Mouse (Mus musculus): ENCODE measurements at regions not wholly inside any gene's neighbourhood (a gene's known extent, or its start where the extent isn't known, plus 50 kb on each side); places are given as distances from the start of the nearest gene placed in this dataset.
"Not testable (repeated sequence)": the region's sequence is repeated elsewhere in the genome, so short reads cannot be mapped to it uniquely, and the experiment has no call there.

DNA sequence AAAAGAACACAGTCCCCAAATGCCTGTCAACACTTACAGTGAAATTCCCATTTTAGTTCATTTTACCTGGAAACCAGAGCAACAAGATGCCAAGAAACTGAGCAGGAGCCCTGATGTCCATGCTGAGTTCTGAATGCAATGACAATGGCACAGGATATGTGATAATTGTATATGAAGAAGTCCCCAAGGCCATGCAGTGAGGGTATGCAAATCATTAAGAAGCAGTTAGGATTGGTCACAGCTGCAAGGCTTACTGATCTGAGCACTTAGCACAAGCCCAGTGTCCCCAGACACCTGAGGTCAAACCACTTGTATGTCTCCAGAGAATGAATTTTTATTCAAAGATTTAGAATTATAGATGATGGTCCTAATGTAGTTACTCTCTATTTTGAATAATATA, 419.0 kb upstream of the Tacstd2 start:
- not testable (repeated sequence) for ATAC-seq; H3K27ac ChIP-seq; H3K9ac ChIP-seq (replicated peaks); H3K4me1 ChIP-seq (replicated peaks); H3K36me3 ChIP-seq; H3K4me2 ChIP-seq (replicated peaks); H3K4me3 ChIP-seq (replicated peaks); H3K9me3 ChIP-seq; H3K27me3 ChIP-seq

DNA sequence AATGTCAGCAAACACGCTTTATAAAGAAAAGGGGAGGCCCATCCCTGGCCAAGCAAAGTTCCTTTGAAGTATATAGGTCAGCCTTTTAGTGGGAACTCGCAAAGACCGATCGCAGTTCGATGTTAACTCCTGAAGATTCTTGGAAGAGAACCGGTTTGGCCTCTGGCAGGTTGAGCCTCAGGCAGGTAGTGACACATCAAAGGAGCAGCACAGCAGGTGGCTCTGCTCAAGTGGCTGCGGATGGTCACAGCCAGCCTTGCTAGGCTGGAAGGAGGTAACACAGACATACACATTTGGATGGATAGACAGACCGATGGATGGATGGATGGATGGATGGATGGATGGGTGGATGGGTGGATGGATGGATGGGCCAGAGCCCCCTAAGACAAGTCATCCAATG, 395.9 kb upstream of the Tacstd2 start:
- H3K4me2 ChIP-seq (replicated peaks); H3K9ac ChIP-seq (replicated peaks); H3K4me1 ChIP-seq (replicated peaks); ATAC-seq; H3K4me3 ChIP-seq (replicated peaks); H3K27me3 ChIP-seq; H3K27ac ChIP-seq; H3K9me3 ChIP-seq; H3K36me3 ChIP-seq: not testable (repeated sequence)
- 56% methylated on average over 8 of the region's 8 CpGs for WGBS

DNA sequence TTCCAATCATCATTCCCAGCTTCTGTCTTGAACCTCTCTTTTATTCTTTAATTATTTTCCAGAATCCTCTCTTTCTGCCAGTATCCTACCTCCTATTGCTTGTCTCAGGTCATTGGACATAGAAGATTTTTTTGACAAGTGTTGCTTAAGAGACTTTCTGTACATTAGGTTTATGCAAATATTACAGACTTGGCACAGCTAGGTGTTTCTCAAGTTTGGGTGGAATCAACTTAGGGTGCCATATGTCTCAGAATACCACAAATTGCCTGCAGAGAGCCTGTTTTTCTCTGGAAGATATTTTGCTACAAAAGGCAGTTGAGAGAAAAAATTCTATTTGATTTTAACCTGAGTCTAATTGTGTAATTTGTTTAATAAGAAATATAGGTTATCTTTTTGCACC, 386.9 kb upstream of the Tacstd2 start:
- Histone ChIP-seq H3K9ac (replicated peaks) (no peak overlapping the region), H3K9me3 (no peaks in the 10 kb centered on the region), H3K27me3 (no peaks in the 10 kb centered on the region), H3K4me2 (replicated peaks) (no peak overlapping the region), H3K4me1 (replicated peaks) (no peaks in the 10 kb centered on the region), H3K4me3 (replicated peaks) (no peak overlapping the region), H3K36me3 (no peaks in the 10 kb centered on the region), H3K27ac (no peak overlapping the region)
- no peak for ATAC-seq

DNA sequence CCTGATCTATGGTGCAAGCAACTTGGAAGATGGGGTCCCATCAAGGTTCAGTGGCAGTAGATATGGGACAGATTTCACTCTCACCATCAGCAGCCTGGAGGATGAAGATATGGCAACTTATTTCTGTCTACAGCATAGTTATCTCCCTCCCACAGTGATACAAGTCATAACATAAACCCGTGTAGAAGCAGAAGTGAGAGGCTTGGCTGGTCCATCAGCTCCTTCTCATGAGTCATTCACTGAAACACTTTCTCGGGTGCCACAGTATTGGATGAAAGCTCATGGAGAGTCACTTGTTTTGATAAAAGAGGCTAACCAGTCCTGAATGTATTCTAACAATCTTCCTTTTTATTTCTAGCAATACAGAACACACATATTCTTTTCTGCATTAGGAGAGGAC, 378.3 kb upstream of the Tacstd2 start:
- Histone ChIP-seq H3K4me3 (replicated peaks) (no peak overlapping the region), H3K9ac (replicated peaks) (no peak overlapping the region), H3K4me2 (replicated peaks) (no peak overlapping the region), H3K27me3 (no peaks in the 10 kb centered on the region), H3K27ac (no peak overlapping the region), H3K9me3 (no peaks in the 10 kb centered on the region), H3K36me3 (no peaks in the 10 kb centered on the region), H3K4me1 (replicated peaks) (no peaks in the 10 kb centered on the region)
- ATAC-seq, result no peak
- WGBS, result 81% methylated on average over 2 of the region's 2 CpGs

DNA sequence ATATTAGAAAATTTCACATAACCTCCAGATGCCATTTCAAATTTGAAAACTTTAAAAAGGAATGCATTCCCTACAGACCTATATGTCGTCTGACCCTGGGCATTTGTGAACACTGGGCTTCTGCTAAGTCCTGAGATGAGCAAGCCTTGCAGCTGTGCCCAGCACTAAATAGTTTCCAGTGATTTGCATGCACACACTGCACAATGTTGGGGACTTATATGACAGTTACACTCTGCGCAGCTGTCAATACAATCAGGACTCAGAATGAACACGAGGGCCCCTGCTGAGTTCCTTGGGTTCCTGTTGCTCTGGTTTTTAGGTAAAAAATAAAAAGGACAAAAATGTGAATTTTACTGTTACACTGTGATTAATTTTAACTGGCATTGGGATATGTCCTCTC, 377.7 kb upstream of the Tacstd2 start:
- Histone ChIP-seq H3K27me3 (no peaks in the 10 kb centered on the region), H3K4me2 (replicated peaks) (no peak overlapping the region), H3K27ac (no peak overlapping the region), H3K9me3 (no peaks in the 10 kb centered on the region), H3K9ac (replicated peaks) (no peak overlapping the region), H3K4me3 (replicated peaks) (no peak overlapping the region), H3K36me3 (no peaks in the 10 kb centered on the region), H3K4me1 (replicated peaks) (no peaks in the 10 kb centered on the region)
- 71% methylated on average over 3 of the region's 3 CpGs for WGBS
- ATAC-seq, result no peak

DNA sequence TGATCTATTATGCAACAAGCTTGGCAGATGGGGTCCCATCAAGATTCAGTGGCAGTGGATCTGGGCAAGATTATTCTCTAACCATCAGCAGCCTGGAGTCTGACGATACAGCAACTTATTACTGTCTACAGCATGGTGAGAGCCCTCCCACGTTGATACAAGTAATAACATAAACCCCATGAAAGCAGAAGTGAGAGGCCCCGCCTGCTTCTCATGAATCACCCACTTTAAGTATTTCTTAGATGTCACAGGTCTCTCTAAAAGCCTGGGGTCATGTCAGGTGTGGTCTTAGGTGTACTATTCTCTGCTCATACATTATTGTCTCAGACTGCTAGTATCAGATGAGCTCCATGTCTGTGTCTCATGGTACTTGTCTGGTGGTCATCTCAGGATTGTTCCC, 360.9 kb upstream of the Tacstd2 start:
- Histone ChIP-seq H3K36me3 (no peaks in the 10 kb centered on the region), H3K27ac (no peak overlapping the region), H3K27me3 (no peaks in the 10 kb centered on the region), H3K4me2 (replicated peaks) (no peak overlapping the region), H3K4me1 (replicated peaks) (no peaks in the 10 kb centered on the region), H3K9me3 (no peaks in the 10 kb centered on the region), H3K4me3 (replicated peaks) (no peak overlapping the region), H3K9ac (replicated peaks) (no peak overlapping the region)
- no peak for ATAC-seq
- WGBS, result 80% methylated on average over 3 of the region's 3 CpGs

DNA sequence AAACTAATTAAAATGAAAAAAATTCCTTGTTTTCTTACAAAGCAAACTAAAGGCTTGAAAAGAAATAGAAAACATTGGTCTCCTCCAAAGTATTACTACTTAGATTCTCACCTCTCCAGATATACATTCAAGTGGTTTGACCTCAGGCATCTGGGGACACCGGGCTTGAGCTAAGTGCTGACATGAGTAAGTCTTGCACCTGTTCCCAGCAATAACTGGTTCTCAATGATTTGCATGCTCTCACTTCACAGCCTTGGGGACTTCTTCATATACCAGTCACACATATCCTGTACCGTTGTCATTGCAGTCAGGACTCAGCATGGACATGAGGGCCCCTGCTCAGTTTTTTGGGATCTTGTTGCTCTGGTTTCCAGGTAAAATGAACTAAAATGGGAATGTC, 360.3 kb upstream of the Tacstd2 start:
- Histone ChIP-seq H3K4me2 (replicated peaks) (no peak overlapping the region), H3K27me3 (no peaks in the 10 kb centered on the region), H3K4me3 (replicated peaks) (no peak overlapping the region), H3K9me3 (no peaks in the 10 kb centered on the region), H3K36me3 (no peaks in the 10 kb centered on the region), H3K9ac (replicated peaks) (no peak overlapping the region), H3K27ac (no peak overlapping the region), H3K4me1 (replicated peaks) (no peaks in the 10 kb centered on the region)
- WGBS, result 93% methylated on average over 2 of the region's 2 CpGs
- ATAC-seq, result no peak

DNA sequence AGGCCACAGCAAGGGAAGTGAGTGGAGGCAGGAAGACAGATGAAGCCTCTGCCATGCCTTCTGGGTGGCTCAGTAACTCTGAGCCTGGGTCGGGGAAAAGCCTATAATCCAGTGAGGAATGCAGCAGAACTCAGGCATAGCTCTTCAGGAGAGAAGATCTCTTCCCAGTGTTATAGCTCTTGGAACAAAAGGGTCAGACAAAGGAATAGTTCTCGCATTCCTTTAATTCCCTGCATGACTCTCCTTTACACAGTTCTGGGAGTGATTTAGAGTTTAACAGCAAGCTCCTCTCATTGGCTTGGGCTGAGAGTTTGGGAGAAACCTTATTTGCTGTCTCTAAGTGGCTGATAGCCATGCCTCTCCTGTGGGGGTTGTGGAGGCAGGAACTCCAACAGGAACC, 352.0 kb upstream of the Tacstd2 start:
- H3K4me3 ChIP-seq (replicated peaks), result no peak overlapping the region
- H3K4me1 ChIP-seq (replicated peaks), result no peaks in the 10 kb centered on the region
- ATAC-seq, result no peak
- H3K27me3 ChIP-seq, result no peaks in the 10 kb centered on the region
- no peak overlapping the region for H3K4me2 ChIP-seq (replicated peaks)
- no peak overlapping the region for H3K9ac ChIP-seq (replicated peaks)
- 38% methylated on average over 2 of the region's 2 CpGs for WGBS
- H3K36me3 ChIP-seq, result no peaks in the 10 kb centered on the region
- no peak overlapping the region for H3K27ac ChIP-seq
- no peaks in the 10 kb centered on the region for H3K9me3 ChIP-seq

DNA sequence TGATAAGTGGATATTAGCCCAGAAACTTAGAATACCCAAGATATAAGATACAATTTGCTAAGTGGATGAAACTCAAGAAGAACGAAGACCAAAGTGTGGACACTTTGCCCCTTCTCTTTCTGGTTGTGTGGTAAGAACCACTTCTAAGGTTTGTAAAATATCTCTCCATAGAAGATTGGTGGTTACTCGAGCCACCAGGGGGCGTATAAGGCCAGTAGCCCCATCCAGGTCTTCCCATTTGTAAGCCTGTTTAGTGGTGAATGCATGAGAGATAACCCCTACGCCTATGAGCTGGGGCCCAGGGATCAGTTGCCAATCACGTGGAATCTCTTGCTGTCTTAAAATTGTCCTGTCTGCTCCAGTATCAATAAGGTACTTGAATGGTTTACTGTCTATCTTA, 349.3 kb upstream of the Tacstd2 start:
- H3K4me2 ChIP-seq (replicated peaks), result no peak overlapping the region
- WGBS, result 90% methylated on average over 5 of the region's 5 CpGs
- no peak for ATAC-seq
- H3K9ac ChIP-seq (replicated peaks), result no peak overlapping the region
- H3K4me3 ChIP-seq (replicated peaks), result no peak overlapping the region
- no peak overlapping the region for H3K27ac ChIP-seq
- H3K36me3 ChIP-seq, result no peaks in the 10 kb centered on the region
- no peaks in the 10 kb centered on the region for H3K27me3 ChIP-seq
- H3K9me3 ChIP-seq, result no peaks in the 10 kb centered on the region
- H3K4me1 ChIP-seq (replicated peaks), result no peaks in the 10 kb centered on the region

DNA sequence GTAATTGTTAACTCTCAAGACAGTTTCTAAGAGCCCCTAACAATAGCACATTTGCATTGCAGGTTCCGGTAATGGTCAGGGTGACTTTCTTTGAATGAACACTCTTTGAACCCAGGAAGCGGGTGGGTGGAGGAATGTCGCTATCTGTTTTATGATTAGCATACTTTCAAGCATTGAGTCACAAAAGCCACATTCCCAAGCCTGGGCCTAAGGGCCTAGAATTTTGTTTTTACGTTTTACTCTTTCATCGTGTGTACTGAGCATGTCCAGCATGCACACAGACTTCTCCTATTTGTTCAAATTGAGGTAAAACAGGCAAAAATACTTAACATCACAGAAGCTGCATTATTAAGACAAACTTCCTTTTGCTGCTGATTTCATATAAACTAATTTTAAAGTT, 345.9 kb upstream of the Tacstd2 start:
- H3K27ac ChIP-seq; H3K4me3 ChIP-seq (replicated peaks); H3K9ac ChIP-seq (replicated peaks); ATAC-seq; H3K27me3 ChIP-seq; H3K36me3 ChIP-seq; H3K9me3 ChIP-seq; H3K4me2 ChIP-seq (replicated peaks); H3K4me1 ChIP-seq (replicated peaks): not testable (repeated sequence)
- 88% methylated on average over 5 of the region's 5 CpGs for WGBS

DNA sequence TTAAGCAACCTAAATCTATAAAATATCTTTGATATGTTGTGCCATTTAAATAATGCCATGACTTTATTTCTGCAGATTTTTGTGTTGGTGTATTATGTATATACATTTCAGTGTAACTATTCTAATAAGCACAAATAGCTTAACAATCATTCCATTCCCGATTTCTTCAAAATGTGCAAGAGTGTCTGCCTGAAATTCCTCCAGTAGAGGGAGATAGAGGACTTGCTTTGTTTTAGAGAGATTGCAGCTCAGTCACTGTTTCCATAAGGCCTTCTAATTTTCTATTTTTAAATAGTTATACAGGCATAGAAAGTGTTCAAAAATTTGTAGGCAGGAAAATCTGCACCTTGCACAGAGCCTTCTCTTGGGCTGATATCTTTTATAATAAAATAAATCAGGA, 322.3 kb upstream of the Tacstd2 start:
- H3K4me3 ChIP-seq (replicated peaks); H3K36me3 ChIP-seq; H3K4me2 ChIP-seq (replicated peaks); H3K27me3 ChIP-seq; ATAC-seq; H3K4me1 ChIP-seq (replicated peaks); H3K9me3 ChIP-seq; H3K27ac ChIP-seq; H3K9ac ChIP-seq (replicated peaks): not testable (repeated sequence)
- WGBS, result 24% methylated on average over 1 of the region's 1 CpGs

DNA sequence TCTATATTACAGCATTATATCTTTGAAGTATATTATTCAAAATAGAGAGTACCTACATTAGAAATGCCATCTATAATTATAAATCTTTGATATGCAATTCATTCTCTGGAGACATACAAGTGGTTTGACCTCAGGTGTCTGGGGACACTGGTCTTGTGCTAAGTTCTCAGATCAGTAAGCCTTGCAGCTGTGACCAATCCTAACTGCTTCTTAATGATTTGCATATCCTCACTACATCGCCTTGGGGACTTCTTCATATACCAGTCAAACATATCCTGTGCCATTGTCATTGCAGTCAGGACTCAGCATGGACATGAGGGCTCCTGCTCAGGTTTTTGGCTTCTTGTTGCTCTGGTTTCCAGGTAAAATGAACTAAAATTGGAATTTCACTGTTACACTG, 303.9 kb upstream of the Tacstd2 start:
- H3K9ac ChIP-seq (replicated peaks); H3K27me3 ChIP-seq; H3K4me2 ChIP-seq (replicated peaks); H3K36me3 ChIP-seq; H3K27ac ChIP-seq; H3K4me3 ChIP-seq (replicated peaks); ATAC-seq; H3K4me1 ChIP-seq (replicated peaks); H3K9me3 ChIP-seq: not testable (repeated sequence)
- WGBS, result 71% methylated on average over 1 of the region's 1 CpGs

DNA sequence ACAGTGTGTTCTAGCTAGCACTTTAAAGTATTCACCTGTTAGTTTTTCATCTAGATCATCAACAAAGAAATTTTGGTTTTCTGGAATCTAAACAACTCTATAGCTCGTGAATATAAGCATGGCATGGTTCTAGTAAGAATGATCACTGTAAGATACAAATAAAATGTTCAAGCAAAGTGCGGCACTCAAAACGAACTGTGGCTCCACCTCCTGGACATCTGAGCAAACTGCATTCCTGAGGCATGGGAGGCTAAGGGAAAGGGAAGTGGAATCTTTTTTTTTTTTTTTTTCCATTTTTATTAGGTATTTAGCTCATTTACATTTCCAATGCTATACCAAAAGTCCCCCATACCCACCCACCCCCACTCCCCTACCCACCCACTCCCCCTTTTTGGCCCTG, 276.9 kb upstream of the Tacstd2 start:
- not testable (repeated sequence) for H3K27me3 ChIP-seq; H3K36me3 ChIP-seq; H3K4me3 ChIP-seq (replicated peaks); ATAC-seq; H3K4me1 ChIP-seq (replicated peaks); H3K9ac ChIP-seq (replicated peaks); H3K27ac ChIP-seq; H3K4me2 ChIP-seq (replicated peaks); H3K9me3 ChIP-seq
- WGBS, result 15% methylated on average over 3 of the region's 3 CpGs

DNA sequence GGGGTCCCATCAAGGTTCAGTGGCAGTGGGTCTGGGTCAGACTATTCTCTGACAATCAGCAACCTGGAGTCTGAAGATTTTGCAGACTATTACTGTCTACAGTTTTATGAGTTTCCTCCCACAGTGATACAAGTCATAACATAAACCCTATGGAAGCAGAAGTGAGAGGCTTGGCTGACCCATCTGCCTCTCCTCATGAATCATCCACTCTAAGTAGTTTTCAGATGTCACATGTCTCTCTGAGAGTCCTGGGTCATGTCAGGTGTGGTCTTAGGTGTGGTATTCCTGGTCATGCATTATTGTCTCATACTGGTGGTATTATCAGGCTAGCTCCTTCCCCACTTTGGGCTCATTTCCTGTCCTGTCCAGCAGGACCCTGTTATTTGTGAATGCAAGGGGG, 255.8 kb upstream of the Tacstd2 start:
- Histone ChIP-seq H3K4me2 (replicated peaks) (no peak overlapping the region), H3K36me3 (no peaks in the 10 kb centered on the region), H3K27ac (no peak overlapping the region), H3K27me3 (no peaks in the 10 kb centered on the region), H3K4me3 (replicated peaks) (no peak overlapping the region), H3K4me1 (replicated peaks) (no peaks in the 10 kb centered on the region), H3K9me3 (no peaks in the 10 kb centered on the region), H3K9ac (replicated peaks) (no peak overlapping the region)
- ATAC-seq, result no peak
